Mouse (Mus musculus): ENCODE results near the gene Hapln2.
A peak's percentile ranks its signal among the peaks of the same experiment; 100 is the strongest.

The Hapln2 gene

GRCm38 (mm10) chr3:88027434-88028186, at the start of gene Hapln2:
Gene Hapln2, minus strand, starts transcription at chr3:88027583.
- DNase-seq (ENCODE audit: low read depth in 1 of 2, low spot score in 2 of 2) = no peak

GRCm38 (mm10) chr3:88074766-88075165, 47.4 kb upstream of the Hapln2 start:
- no peak for DNase-seq (ENCODE audit: low read depth in 1 of 2, low spot score in 2 of 2)

- no peak for DNase-seq (ENCODE audit: low read depth in 1 of 2, low spot score in 2 of 2)
Measured at GRCm38 (mm10) chr3:88074351-88074750, 47.0 kb upstream of the Hapln2 start.

- DNase-seq (ENCODE audit: low read depth in 1 of 2, low spot score in 2 of 2) = no peak
Measured at GRCm38 (mm10) chr3:88073631-88074030, 46.2 kb upstream of the Hapln2 start.

- peak; percentile 46 to 71 for DNase-seq (ENCODE audit: low read depth in 1 of 2, low spot score in 2 of 2)
Measured at GRCm38 (mm10) chr3:88071783-88072182, 44.4 kb upstream of the Hapln2 start.

GRCm38 (mm10) chr3:88068386-88068785, 41.0 kb upstream of the Hapln2 start:
- DNase-seq (ENCODE audit: low read depth in 1 of 2, low spot score in 2 of 2) = no peak

- peak; percentile 33 to 69 for DNase-seq (ENCODE audit: low read depth in 1 of 2, low spot score in 2 of 2)
Measured at GRCm38 (mm10) chr3:88057902-88058696, 30.7 kb upstream of the Hapln2 start, which contains the start of gene Naxe. Gene Naxe, minus strand, starts transcription at chr3:88058495.

- DNase-seq (ENCODE audit: low read depth in 1 of 2, low spot score in 2 of 2) = no peak
Measured at GRCm38 (mm10) chr3:88057030-88057429, 29.6 kb upstream of the Hapln2 start.

- no peak for DNase-seq (ENCODE audit: low read depth in 1 of 2, low spot score in 2 of 2)
Measured at GRCm38 (mm10) chr3:88049532-88049931, 22.1 kb upstream of the Hapln2 start.

- peak; percentile 54 to 71 for DNase-seq (ENCODE audit: low read depth in 1 of 2, low spot score in 2 of 2)
Measured at GRCm38 (mm10) chr3:88042661-88043421, 15.5 kb upstream of the Hapln2 start, which contains the start of gene Gpatch4. Gene Gpatch4, plus strand, starts transcription at chr3:88043108.

- DNase-seq (ENCODE audit: low read depth in 1 of 2, low spot score in 2 of 2) = no peak
Measured at GRCm38 (mm10) chr3:88035561-88036293, 8.3 kb upstream of the Hapln2 start.

- no peak for DNase-seq (ENCODE audit: low read depth in 1 of 2, low spot score in 2 of 2)
Measured at GRCm38 (mm10) chr3:88033506-88033905, 6.1 kb upstream of the Hapln2 start.

- no peak for DNase-seq (ENCODE audit: low read depth in 1 of 2, low spot score in 2 of 2)
Measured at GRCm38 (mm10) chr3:88030608-88031395, 3.4 kb upstream of the Hapln2 start.

- no peak for DNase-seq (ENCODE audit: low read depth in 1 of 2, low spot score in 2 of 2)
Measured at GRCm38 (mm10) chr3:88026823-88027222, 560 bp downstream of the Hapln2 start.

- no peak for DNase-seq (ENCODE audit: low read depth in 1 of 2, low spot score in 2 of 2)
Measured at GRCm38 (mm10) chr3:88023192-88024074, 4.0 kb downstream of the Hapln2 start.

GRCm38 (mm10) chr3:88022322-88023191, 4.8 kb downstream of the Hapln2 start:
- DNase-seq (ENCODE audit: low read depth in 1 of 2, low spot score in 2 of 2) = peak in 1 of 2 experiments; percentile 59

GRCm38 (mm10) chr3:88010634-88011265, 16.6 kb downstream of the Hapln2 start:
- DNase-seq (ENCODE audit: low read depth in 1 of 2, low spot score in 2 of 2) = no peak

Data from monocyte, adult 2 months (primary cell).